Mouse (Mus musculus) lung, adult 2 months (tissue): ENCODE measurements around the gene Keap1.
"Not testable (repeated sequence)": the region's sequence is repeated elsewhere in the genome, so short reads cannot be mapped to it uniquely, and the experiment has no call there.

Experiments used
- CTCF ChIP-seq: fragments of 200-500 bp; IDR thresholded peaks from 2 replicates; pipeline ENCODE4 v1.5.1; 2011; ENCODE audit warnings: mild to moderate bottlenecking, low read length, control low read depth; ENCODE audit not compliant: insufficient read depth
- POLR2A ChIP-seq: fragments of 200-500 bp; IDR thresholded peaks from 2 replicates; pipeline ENCODE4 v1.6.1; 2011; ENCODE audit warnings: low read depth, mild to moderate bottlenecking, control low read depth, low read length, borderline replicate concordance; ENCODE audit errors: extremely low read depth

GRCm38 (mm10) chr9:21269590-21269989 is 30.4 kb upstream of the Keap1 start:
- not testable (repeated sequence) for TF ChIP-seq CTCF, POLR2A
